Mouse (Mus musculus) liver, embryonic 14.5 days (tissue): Measurements from ENCODE around the gene Upb1. TPM values are rescaled to one million over a fixed set of nuclear protein-coding genes. Genes with fewer than 3 reads are reported as not detected.
"Not testable (repeated sequence)": the region's sequence is repeated elsewhere in the genome, so short reads cannot be mapped to it uniquely, and the experiment has no call there.

Source experiments
- ATAC-seq: fragments of 200-750 bp; cut with Nextera tagmentation; 2 replicates; pipeline ENCODE4 v1.8.0; 2017; ENCODE audit warnings: moderate number of reproducible peaks, mild to moderate bottlenecking, moderate library complexity; ENCODE audit not compliant: insufficient read depth
- DNase-seq, 3 experiments: peaks; one replicate each; pipeline ENCODE4 v3.0.0-alpha.2; 2012 to 2013; ENCODE audit warnings: low read depth in 3 of 3, low spot score in 3 of 3
- H3K27ac ChIP-seq: fragments of 300-500 bp; sonication (generic); 2 replicates; pipeline ENCODE4 v1.5.1; 2014; ENCODE audit warnings: moderate library complexity, mild to moderate bottlenecking, control low read depth, inconsistent platforms
- H3K27me3 ChIP-seq: fragments of 300-500 bp; sonication (generic); 2 replicates; pipeline ENCODE4 v1.6.1; 2014; ENCODE audit warnings: mild to moderate bottlenecking, low read length, moderate library complexity; ENCODE audit not compliant: control insufficient read depth, insufficient read depth
- H3K36me3 ChIP-seq: fragments of 300-500 bp; sonication (generic); replicated peaks from 2 replicates; pipeline ENCODE4 v1.6.1; 2014; ENCODE audit warnings: low read depth; ENCODE audit not compliant: control insufficient read depth, insufficient read depth
- H3K4me1 ChIP-seq, 2 experiments: fragments of 200-500 bp in 1 of 2; fragments of 300-500 bp in 1 of 2; sonication (generic) in 1 of 2; replicated peaks; 2 replicates each; pipeline ENCODE4 v1.6.1; 2012 to 2014; ENCODE audit warnings: antibody characterized with exemption in 1 of 2, inconsistent platforms in 1 of 2, low read length in 1 of 2; ENCODE audit not compliant: control insufficient read depth in 2 of 2, insufficient read depth in 2 of 2
- H3K4me2 ChIP-seq: fragments of 300-500 bp; sonication (generic); 2 replicates; pipeline ENCODE4 v1.6.1; 2014; ENCODE audit warnings: low read depth, mild to moderate bottlenecking, control low read depth, moderate library complexity
- H3K4me3 ChIP-seq, 2 experiments: fragments of 200-500 bp in 1 of 2; fragments of 300-500 bp in 1 of 2; sonication (generic) in 1 of 2; 2 replicates each; pipeline ENCODE4 v1.5.1; 2012 to 2014; ENCODE audit warnings: low read depth in 2 of 2, low read length in 2 of 2, mild to moderate bottlenecking in 2 of 2, control low read depth in 1 of 2, inconsistent platforms in 1 of 2, moderate library complexity in 1 of 2; ENCODE audit not compliant: insufficient read depth in 1 of 2
- H3K9ac ChIP-seq: fragments of 300-500 bp; sonication (generic); replicated peaks from 2 replicates; pipeline ENCODE4 v1.6.1; 2014; ENCODE audit warnings: mild to moderate bottlenecking, control low read depth, moderate library complexity
- H3K9me3 ChIP-seq: fragments of 300-500 bp; sonication (generic); 2 replicates; pipeline ENCODE4 v1.6.1; 2016; ENCODE audit warnings: low read length, mixed read lengths; ENCODE audit not compliant: control insufficient read depth
- CTCF ChIP-seq: IDR thresholded peaks from 2 replicates; pipeline ENCODE4 v1.5.1; 2016; ENCODE audit warnings: antibody characterized with exemption, low read depth, control low read depth
- EP300 ChIP-seq: IDR thresholded peaks from 2 replicates; pipeline ENCODE4 v1.6.1; 2016; ENCODE audit warnings: antibody characterized with exemption, low read depth
- WGBS: fragments of 180-500 bp; shearing (Covaris S2); extraction: QIAGEN DNeasy Blood & Tissue Kit; methylation state at CpG from one replicate; pipeline ENCODE4 v1.1.7; 2014; ENCODE audit not compliant: insufficient replicate concordance; 5-methylcytosine and 5-hydroxymethylcytosine counted together
- polyA plus RNA-seq, 2 experiments: library from polyadenylated mRNA; depleted of rRNA in 1 of 2; stranded (reverse) in 1 of 2; unstranded in 1 of 2; fragments of >200 nt; fragmentation: Nextera tagmentation in 1 of 2; extraction: Ambion mirVana in 1 of 2; gene quantifications; 2 replicates each; pipeline versions ENCODE4 v1.2.1 to v1.2.3; 2012 to 2014

Upb1 gene
- polyA plus RNA-seq, 2 experiments, result 8.8 to 20.1 TPM

- Histone ChIP-seq H3K4me2 (no peak overlapping the region), H3K36me3 (no peaks in the 10 kb centered on the region), H3K27me3 (no peaks in the 10 kb centered on the region; the same call in 1 of the 2 replicates), H3K27ac (no peak overlapping the region), H3K4me3 (no peak overlapping the region), H3K9me3 (no peaks in the 10 kb centered on the region), H3K4me1 (peaks cover 0 to 3% of the 10 kb centered on the region in 2 experiments; a peak in 2 of 4 replicates), H3K9ac (no peak overlapping the region)
- 66% methylated on average over 8 of the region's 8 CpGs for WGBS
- no peak for ATAC-seq
- no peak for DNase-seq
- TF ChIP-seq CTCF (no peak), EP300 (no peak)
Measured at GRCm38 (mm10) chr10:75450331-75450730, 49.4 kb downstream of the Upb1 start.

DNA sequence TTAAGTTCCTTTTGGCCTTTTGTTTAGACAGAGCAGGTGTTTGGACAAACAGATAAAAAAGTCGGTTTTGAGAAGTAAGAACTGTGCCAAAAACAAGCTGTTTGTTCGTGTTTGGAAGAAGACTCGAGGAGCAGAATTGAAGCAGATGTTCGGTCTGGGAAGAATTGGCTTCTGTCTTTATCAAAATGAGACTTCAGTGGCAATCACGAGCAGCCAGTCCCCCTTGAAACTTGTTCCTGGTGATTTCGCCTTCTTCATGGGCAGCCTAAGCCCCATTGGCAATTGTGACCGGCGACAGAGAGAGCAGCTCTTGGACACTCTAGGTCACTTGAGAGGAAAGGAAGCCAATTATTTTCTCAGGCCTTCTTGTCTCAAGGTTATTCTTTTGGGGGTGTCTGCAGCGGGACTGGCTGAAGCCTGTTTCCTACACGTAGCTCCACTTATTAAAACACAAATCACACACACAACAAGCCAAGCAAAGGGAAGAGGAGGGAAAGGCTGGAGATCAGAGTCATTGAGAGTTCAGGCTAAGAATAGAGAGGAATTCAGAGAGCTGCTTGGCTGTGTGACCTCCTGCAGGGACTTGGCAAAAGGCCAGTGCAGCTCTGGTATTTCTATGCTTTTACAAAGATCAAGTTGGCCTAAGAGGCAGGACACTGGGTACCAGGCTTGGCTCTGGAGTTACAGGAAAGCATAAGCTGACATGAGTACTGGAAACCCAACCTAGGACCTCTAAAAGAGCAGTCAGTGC, 50.3 kb downstream of the Upb1 start:
- TF ChIP-seq EP300 (no peak), CTCF (no peak)
- no peak for DNase-seq
- Histone ChIP-seq H3K9me3 (no peaks in the 10 kb centered on the region), H3K27me3 (no peaks in the 10 kb centered on the region; the same call in 1 of the 2 replicates), H3K9ac (no peak overlapping the region), H3K4me2 (no peak overlapping the region), H3K36me3 (no peaks in the 10 kb centered on the region), H3K27ac (no peak overlapping the region), H3K4me3 (no peak overlapping the region), H3K4me1 (peaks cover 0 to 3% of the 10 kb centered on the region in 2 experiments; a peak in 2 of 4 replicates)
- WGBS, result 35% methylated on average over 10 of the region's 10 CpGs
- ATAC-seq, result no peak

DNA sequence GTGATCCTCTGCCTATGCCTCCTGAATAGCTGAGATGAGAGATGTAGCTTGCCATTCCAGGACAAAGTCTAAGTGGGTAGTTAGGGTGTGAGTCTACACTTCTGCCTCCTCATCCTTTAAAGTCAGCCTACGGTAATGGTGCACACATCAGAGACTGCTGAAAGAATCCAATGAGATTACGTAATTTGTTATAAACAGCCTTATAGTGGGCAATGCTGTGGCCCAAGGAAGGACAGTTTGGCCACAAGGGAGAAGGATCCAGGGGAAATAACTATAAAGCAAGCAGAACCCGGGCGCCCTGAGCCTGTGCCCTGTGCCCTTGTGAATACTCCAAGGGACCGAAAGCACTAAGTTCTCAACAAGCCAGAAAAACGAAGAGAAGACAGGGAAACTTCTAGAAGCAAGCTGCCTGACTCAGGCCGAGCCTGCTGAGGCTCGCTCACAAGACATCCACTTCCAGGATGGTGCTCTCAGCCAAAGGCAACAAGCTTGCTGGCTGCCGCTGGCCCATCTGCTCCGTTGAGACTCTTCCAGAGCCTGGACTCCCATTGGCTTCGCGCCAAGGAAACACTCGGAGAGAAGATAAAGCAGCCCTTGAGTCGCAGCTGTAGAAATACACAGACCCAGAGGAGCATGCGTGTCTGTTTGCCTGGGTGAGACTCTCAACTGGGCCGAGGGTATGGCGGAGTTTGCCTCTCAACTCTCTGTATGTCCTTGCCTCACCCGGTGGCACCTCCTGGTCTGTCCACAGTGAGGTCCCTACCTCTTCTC, 55.3 kb downstream of the Upb1 start:
- WGBS, result 71% methylated on average over 12 of the region's 18 CpGs
- ATAC-seq, result not testable (repeated sequence)

DNA sequence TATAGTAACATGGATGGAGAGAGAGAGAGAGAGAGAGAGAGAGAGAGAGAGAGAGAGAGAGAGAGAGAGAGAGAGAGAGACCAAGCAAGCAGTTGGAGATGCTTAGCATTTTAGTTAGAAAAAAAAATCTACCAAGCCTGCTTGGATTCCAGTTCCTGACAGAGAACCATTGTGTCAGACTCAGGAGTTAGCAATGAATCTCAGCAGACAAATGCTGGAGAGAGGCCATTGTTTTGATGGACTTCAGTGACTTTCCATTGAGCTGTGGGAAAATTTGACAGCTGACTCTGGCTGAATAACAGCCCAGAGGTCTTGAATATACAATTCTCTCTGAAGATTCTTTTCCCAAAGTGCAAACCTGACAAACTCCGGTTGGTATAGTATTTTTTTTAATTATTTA, 56.9 kb downstream of the Upb1 start:
- H3K27ac ChIP-seq, result no peak overlapping the region
- DNase-seq, result no peak
- WGBS, result 65% methylated on average over 1 of the region's 1 CpGs
- no peak overlapping the region for H3K4me3 ChIP-seq
- no peak overlapping the region for H3K9ac ChIP-seq
- H3K27me3 ChIP-seq, result no peaks in the 10 kb centered on the region
- TF ChIP-seq EP300 (no peak), CTCF (no peak)
- no peaks in the 10 kb centered on the region for H3K36me3 ChIP-seq
- ATAC-seq, result no peak
- no peak overlapping the region for H3K4me2 ChIP-seq
- H3K9me3 ChIP-seq, result no peaks in the 10 kb centered on the region
- H3K4me1 ChIP-seq, result no peaks in the 10 kb centered on the region

More for the DNA sequence above, 55.3 kb downstream of the Upb1 start:
- H3K4me2 ChIP-seq, DNase-seq, H3K27ac ChIP-seq, H3K9me3 ChIP-seq, H3K9ac ChIP-seq, H3K27me3 ChIP-seq, H3K4me3 ChIP-seq, H3K4me1 ChIP-seq, H3K36me3 ChIP-seq: not testable (repeated sequence)

- TF ChIP-seq CTCF (no peak), EP300 (no peak)
- DNase-seq (no peak), ATAC-seq (no peak)
- H3K4me3 ChIP-seq, result no peak overlapping the region
- H3K9ac ChIP-seq, result no peak overlapping the region
- 52% methylated on average over 4 of the region's 4 CpGs for WGBS
- no peaks in the 10 kb centered on the region for H3K36me3 ChIP-seq
- H3K9me3 ChIP-seq, result no peaks in the 10 kb centered on the region
- no peak overlapping the region for H3K27ac ChIP-seq
- no peaks in the 10 kb centered on the region for H3K4me1 ChIP-seq
- no peaks in the 10 kb centered on the region for H3K27me3 ChIP-seq
- H3K4me2 ChIP-seq, result no peak overlapping the region
Measured at GRCm38 (mm10) chr10:75458329-75458728, 57.4 kb downstream of the Upb1 start.
